Mouse (Mus musculus) kidney, embryonic 14.5 days (tissue): ENCODE data around the gene Galr3. TPM values are rescaled to one million over a fixed set of nuclear protein-coding genes. Genes with fewer than 3 reads are reported as not detected.

Experiments
- ATAC-seq: fragments of 200-750 bp; cut with Nextera tagmentation; 2 replicates; pipeline ENCODE4 v1.8.0; 2017; ENCODE audit warnings: moderate number of reproducible peaks, mild to moderate bottlenecking, moderate TSS enrichment, moderate library complexity; ENCODE audit not compliant: low FRiP score, low TSS enrichment
- H3K27ac ChIP-seq: fragments of 300-500 bp; sonication (generic); 2 replicates; pipeline ENCODE4 v1.5.1; 2014; ENCODE audit warnings: low read depth, mild to moderate bottlenecking, low read length, moderate library complexity, mixed read lengths
- H3K27me3 ChIP-seq: fragments of 300-500 bp; sonication (generic); 2 replicates; pipeline ENCODE4 v1.6.1; 2014; ENCODE audit warnings: mild to moderate bottlenecking, low read length; ENCODE audit not compliant: control insufficient read depth, insufficient read depth
- H3K36me3 ChIP-seq: fragments of 300-500 bp; sonication (generic); 2 replicates; pipeline ENCODE4 v1.6.1; 2014; ENCODE audit warnings: low read length, mixed read lengths; ENCODE audit not compliant: control insufficient read depth, insufficient read depth
- H3K4me1 ChIP-seq: fragments of 300-500 bp; sonication (generic); 2 replicates; pipeline ENCODE4 v1.6.1; 2014; ENCODE audit warnings: low read length, mixed read lengths; ENCODE audit not compliant: control insufficient read depth, insufficient read depth
- H3K4me2 ChIP-seq: fragments of 300-500 bp; sonication (generic); replicated peaks from 2 replicates; pipeline ENCODE4 v1.6.1; 2014; ENCODE audit warnings: low read depth, mild to moderate bottlenecking, low read length
- H3K4me3 ChIP-seq: fragments of 300-500 bp; sonication (generic); 2 replicates; pipeline ENCODE4 v1.5.1; 2014; ENCODE audit warnings: mild to moderate bottlenecking, low read length
- H3K9ac ChIP-seq: fragments of 300-500 bp; sonication (generic); 2 replicates; pipeline ENCODE4 v1.6.1; 2014; ENCODE audit warnings: low read depth, mild to moderate bottlenecking, low read length, moderate library complexity
- H3K9me3 ChIP-seq: fragments of 300-500 bp; sonication (generic); 2 replicates; pipeline ENCODE4 v1.6.1; 2016; ENCODE audit warnings: low read length; ENCODE audit not compliant: control insufficient read depth
- WGBS: fragments of 180-500 bp; shearing (Covaris S2); extraction: QIAGEN DNeasy Blood & Tissue Kit; methylation state at CpG from one replicate; pipeline ENCODE4 v1.1.7; 2014; 5-methylcytosine and 5-hydroxymethylcytosine counted together
- polyA plus RNA-seq: library from polyadenylated mRNA; unstranded; fragments of >200 nt; fragmentation: Nextera tagmentation; extraction: Ambion mirVana; gene quantifications from 2 replicates; pipeline ENCODE4 v1.2.1, GENCODE M21; 2014

The Galr3 gene
- polyA plus RNA-seq, 1 experiment from 2014 or later = 0.28 TPM

DNA sequence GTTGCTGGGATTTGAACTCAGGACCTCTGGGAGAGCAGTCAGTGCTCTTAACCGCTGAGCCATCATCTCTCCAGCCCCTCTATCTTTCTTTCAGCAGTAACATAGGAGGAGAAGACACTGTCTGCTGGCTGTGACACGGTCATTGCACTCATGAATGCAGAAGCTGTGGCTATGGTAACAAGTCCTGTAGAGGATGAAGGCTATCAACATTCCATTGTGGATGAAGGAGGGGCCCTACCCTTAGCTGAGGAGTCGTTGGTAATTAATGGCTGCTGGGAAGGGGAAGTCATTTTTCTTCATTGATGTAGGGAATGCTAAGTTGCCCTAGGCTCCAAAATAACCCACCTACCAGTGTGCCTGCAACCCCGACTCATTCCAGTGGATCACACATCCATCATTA is 23.5 kb upstream of the Galr3 start:
- ATAC-seq = no peak
- 18% methylated on average over 4 of the region's 4 CpGs for WGBS
- no peaks in the 10 kb centered on the region for H3K36me3 ChIP-seq

DNA sequence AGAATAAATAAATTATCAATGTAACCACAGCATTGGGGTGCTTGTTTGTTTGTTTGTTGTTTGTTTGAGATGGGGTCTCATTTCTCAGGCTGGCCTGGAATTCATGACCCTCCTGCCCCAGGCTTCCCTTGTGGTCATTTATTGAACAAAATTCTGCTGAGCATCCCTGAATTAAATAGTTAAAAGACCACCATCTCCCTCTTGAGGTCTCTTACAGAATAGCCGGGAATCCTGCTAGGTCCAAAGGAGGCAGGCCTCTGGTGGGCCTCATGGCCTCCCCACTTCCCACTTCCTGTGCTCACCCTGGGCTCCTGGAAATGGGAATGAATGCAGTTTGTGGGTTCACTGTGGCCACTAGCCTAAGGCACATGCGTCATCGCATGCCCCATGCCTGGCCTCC is 22.8 kb upstream of the Galr3 start:
- ATAC-seq = peak; percentile 37
- H3K9me3 ChIP-seq = no peaks in the 10 kb centered on the region
- no peaks in the 10 kb centered on the region for H3K27me3 ChIP-seq
- no peak overlapping the region for H3K27ac ChIP-seq
- H3K4me1 ChIP-seq = peaks cover 21% of the 10 kb centered on the region
- no peaks in the 10 kb centered on the region for H3K36me3 ChIP-seq
- H3K4me2 ChIP-seq = no peak overlapping the region
- H3K4me3 ChIP-seq = no peak overlapping the region
- WGBS = 60% methylated on average over 3 of the region's 3 CpGs
- no peak overlapping the region for H3K9ac ChIP-seq

More for the DNA sequence above, 23.5 kb upstream of the Galr3 start:
- Histone ChIP-seq H3K9ac (no peak overlapping the region), H3K27me3 (no peaks in the 10 kb centered on the region), H3K4me2 (no peak overlapping the region), H3K4me3 (no peak overlapping the region), H3K4me1 (peaks cover 20% of the 10 kb centered on the region), H3K9me3 (no peaks in the 10 kb centered on the region), H3K27ac (no peak overlapping the region)

DNA sequence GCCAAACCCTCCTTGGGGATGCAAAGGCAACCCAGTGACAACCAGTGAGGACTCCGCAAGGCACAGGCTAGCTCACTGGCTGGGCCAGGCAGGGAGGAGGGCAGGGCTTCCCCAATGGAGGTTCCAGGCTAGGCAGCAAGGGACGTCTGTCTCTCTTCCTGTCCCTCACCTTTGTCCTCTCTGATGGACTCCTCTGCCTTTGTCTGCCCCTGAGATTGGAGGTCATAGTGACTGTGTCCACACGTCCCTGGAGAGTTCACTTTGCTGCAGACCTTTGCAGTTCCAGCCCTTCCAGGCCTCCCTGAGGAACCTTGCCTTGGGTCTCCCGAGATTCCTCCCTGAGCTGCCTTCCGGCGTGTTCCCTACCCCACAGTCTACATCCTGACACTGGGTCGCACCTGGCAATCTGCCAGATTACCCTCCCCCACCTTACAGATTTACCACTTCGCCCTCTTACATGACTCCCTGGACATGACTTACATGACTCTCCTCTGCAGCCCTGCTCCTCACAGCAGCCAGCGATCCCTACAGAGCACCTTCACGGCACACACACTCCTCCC is 18.9 kb upstream of the Galr3 start:
- H3K4me3 ChIP-seq = no peak overlapping the region
- H3K27me3 ChIP-seq = no peaks in the 10 kb centered on the region
- H3K4me2 ChIP-seq = no peak overlapping the region
- no peaks in the 10 kb centered on the region for H3K36me3 ChIP-seq
- no peak for ATAC-seq
- H3K9ac ChIP-seq = no peak overlapping the region
- H3K27ac ChIP-seq = no peak overlapping the region
- H3K9me3 ChIP-seq = no peaks in the 10 kb centered on the region
- 35% methylated on average over 10 of the region's 10 CpGs for WGBS
- H3K4me1 ChIP-seq = peaks cover 38% of the 10 kb centered on the region

DNA sequence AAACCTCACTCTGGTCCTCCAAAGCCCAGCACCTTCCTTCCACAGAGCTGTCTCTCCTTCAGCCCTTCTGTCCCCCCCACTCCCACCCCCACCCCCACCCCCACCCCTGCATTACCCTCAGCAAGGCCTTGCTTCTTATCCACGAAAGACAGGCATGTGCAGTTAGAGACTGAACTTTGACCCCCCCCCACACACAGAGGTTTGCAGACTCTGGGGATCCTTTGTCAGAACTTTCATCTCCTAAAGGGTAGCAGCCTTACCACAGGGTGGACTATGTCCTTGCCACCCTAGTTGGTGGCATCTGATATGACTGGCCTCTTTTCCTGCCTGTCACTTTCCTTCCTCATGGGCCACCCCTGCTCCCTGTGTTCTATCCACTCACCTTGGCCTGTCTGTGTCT is 18.3 kb upstream of the Galr3 start:
- Histone ChIP-seq H3K4me1 (peaks cover 32% of the 10 kb centered on the region), H3K4me3 (no peak overlapping the region), H3K9me3 (no peaks in the 10 kb centered on the region), H3K9ac (no peak overlapping the region), H3K36me3 (no peaks in the 10 kb centered on the region), H3K4me2 (no peak overlapping the region), H3K27ac (no peak overlapping the region), H3K27me3 (no peaks in the 10 kb centered on the region)
- ATAC-seq = no peak
- 64% methylated on average over 1 of the region's 1 CpGs for WGBS

DNA sequence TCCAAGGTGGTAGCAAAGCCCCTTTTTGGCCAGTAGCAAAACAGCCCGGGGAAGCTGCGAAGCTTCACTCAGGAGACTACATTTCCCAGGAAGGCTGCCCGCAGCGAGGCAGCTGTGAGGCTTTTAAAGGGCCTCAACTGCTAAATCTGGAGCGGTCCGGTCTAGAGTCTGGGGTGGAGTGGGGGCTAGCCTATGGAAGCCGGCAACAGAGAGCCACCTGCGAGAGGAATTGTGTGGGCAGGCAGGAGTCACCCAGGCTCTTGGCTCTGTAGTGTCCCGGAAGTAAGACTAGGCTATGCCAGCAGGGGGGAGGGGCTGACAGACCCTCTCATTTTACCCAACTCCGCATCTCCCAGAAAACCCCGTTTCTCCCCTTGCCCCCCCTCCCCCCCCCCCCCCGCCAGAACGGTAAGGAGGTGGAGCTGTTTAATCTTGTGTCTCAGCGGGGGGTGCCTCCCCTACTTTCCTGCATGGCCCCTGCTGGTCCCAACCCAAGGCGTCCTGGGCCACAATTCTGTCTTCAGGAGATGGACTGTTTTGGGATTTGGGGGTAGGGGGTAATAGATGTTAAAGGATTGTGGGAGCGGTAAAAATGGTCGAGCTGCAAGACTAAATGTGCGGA is 15.9 kb upstream of the Galr3 start:
- H3K27me3 ChIP-seq = no peaks in the 10 kb centered on the region
- ATAC-seq = no peak
- H3K4me1 ChIP-seq = peaks cover 26% of the 10 kb centered on the region
- no peaks in the 10 kb centered on the region for H3K36me3 ChIP-seq
- 14% methylated on average over 16 of the region's 18 CpGs for WGBS
- peak overlapping the region; percentile 32; the same call in 1 of the 2 replicates for H3K9ac ChIP-seq
- H3K27ac ChIP-seq = no peak overlapping the region
- H3K9me3 ChIP-seq = no peaks in the 10 kb centered on the region
- peak overlapping the region; percentile 17; the same call in 1 of the 2 replicates for H3K4me3 ChIP-seq
- H3K4me2 ChIP-seq = peak overlapping the region; percentile 38

DNA sequence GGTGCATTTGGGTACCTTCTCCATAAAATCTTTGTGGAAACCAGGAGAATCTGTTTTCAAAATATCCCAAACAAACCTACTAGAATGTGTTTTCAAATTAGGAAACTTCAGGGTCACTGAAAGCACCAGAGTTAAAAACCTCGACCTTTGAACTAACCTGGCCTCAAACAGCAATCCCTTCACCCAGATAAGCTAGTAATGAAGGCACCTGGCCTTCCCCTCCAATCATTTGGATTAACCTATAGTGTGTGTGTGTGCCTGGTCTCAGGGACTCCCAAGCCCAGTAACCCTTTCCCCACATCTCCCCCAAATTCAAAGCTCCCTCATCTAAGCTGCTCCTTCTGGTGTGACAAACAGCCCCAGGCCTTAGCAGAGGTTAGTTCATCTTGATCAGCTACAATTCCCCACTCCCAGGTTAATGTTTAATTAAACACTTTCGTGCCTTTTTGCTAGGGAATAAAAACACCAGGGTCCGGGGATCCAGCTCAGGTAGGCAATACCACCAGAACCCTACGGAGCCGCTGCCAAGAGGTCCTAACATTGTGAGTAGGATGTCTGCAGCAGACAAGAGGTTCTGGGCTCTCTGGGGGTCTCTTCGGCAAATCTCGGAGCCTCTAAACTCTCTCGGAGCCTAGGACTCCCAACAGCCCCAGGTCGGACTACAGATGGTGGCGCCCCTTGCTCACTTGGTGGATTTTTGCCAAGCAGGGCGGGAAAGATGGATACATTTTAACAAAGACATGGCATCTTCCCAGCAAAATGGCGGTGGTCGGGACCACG is 15.0 kb upstream of the Galr3 start:
- Histone ChIP-seq H3K9me3 (no peaks in the 10 kb centered on the region), H3K9ac (peak overlapping the region; percentile 93), H3K36me3 (no peaks in the 10 kb centered on the region), H3K27ac (peak overlapping the region; percentile 93), H3K4me1 (peaks cover 32% of the 10 kb centered on the region), H3K27me3 (no peaks in the 10 kb centered on the region), H3K4me3 (peak overlapping the region; percentile 55), H3K4me2 (peak overlapping the region; percentile 98)
- no peak for ATAC-seq
- 48% methylated on average over 14 of the region's 14 CpGs for WGBS

DNA sequence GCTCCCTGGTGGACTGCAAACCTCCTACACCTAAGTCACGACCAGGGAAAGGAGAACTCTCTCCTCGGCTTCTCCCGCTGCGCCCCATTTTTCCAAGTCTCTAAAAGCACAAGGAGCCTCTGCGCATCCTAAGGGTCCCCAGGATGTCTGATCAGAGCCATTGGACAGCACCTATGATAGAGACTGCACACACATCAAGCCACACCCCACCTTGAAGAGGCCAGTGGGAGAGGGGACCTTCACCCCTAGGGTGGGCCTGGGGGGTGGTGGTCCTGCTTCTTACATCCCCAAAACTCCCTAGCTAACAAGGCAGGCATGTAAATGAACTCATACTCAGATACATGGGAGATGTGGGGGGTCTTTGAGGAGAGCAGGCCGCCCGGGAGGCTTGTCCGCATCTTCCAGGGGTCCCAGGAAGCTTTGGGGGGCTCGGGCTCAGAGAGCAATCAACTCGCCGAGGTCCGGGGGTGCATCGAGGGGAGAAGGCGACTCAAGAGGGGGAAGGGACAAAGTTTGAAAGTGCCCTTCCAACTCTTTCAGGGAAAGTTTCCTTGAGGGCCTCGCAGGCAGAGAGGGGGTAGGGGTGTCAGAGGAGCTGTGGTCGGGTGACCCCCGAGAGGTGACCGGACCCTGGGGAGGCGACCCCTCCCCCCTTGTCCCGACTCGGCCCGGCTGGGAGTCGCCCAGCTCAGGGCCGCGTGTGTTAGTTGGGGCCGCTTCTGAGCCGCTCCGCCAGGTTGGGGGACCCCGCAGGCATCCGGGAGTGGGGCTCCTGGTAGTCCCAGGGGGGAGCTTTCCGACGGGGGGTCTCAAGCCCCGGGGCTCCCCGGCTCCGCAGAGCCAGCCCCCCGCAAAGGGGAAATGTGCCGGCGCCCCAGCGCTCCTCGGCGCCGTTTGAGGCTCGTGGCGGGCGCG is 14.1 kb upstream of the Galr3 start:
- no peaks in the 10 kb centered on the region for H3K9me3 ChIP-seq
- WGBS = 5% methylated on average over 42 of the region's 46 CpGs
- H3K4me1 ChIP-seq = peaks cover 32% of the 10 kb centered on the region
- no peaks in the 10 kb centered on the region for H3K36me3 ChIP-seq
- peak overlapping the region; percentile 55 for H3K4me3 ChIP-seq
- ATAC-seq = no peak
- no peaks in the 10 kb centered on the region for H3K27me3 ChIP-seq
- peak overlapping the region; percentile 98 for H3K4me2 ChIP-seq
- H3K27ac ChIP-seq = peak overlapping the region; percentile 93
- peak overlapping the region; percentile 93 for H3K9ac ChIP-seq

DNA sequence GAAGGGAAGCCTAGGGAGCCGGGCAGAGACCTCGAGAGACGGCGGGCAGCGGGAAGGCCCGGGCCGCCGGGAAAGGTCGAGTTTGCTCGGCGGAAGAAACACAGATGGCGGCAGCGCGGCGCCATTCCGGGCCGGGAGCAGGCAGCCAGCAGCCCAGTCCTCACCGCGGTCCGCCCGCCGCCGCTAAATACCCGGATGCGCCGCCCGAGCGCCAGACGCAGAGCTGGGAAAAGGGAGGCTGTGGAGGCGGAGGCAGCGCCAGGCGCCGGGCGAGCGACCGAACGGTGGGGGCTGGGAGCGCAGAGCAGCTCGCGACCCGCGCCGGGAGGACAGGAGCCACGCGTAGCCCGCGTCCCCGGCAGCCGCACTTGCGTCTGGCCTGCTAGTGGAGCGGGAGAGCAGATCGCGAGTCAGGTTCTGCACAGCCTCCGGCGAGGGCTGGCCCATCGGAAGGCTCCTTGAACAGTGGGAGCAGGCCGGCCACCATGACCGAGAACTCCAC is 13.4 kb upstream of the Galr3 start, which contains the start of gene H1f0:
Gene H1f0 (plus strand): TSS at position 214 of the 502 bp plus-strand sequence.
- H3K4me3 ChIP-seq = peak within 1 kb of the TSS; percentile 55
- no peaks in the 10 kb centered on the region for H3K27me3 ChIP-seq
- peak within 1 kb of the TSS; percentile 93 for H3K27ac ChIP-seq
- peak; percentile 74 for ATAC-seq
- no peaks in the 10 kb centered on the region for H3K36me3 ChIP-seq
- 0% methylated on average over 50 of the region's 58 CpGs for WGBS
- peak within 1 kb of the TSS; percentile 93 for H3K9ac ChIP-seq
- H3K4me2 ChIP-seq = peak within 1 kb of the TSS; percentile 98
- H3K9me3 ChIP-seq = no peaks in the 10 kb centered on the region
- peaks cover 25% of the 10 kb centered on the region for H3K4me1 ChIP-seq
